Mouse (Mus musculus): ENCODE results near the gene Mcoln3. TPM values are rescaled to one million over a fixed set of nuclear protein-coding genes. Genes with fewer than 3 reads are reported as not detected.

The Mcoln3 gene
- polyA plus RNA-seq, 1 experiment from 2014 or later, result 4.8 TPM

DNA sequence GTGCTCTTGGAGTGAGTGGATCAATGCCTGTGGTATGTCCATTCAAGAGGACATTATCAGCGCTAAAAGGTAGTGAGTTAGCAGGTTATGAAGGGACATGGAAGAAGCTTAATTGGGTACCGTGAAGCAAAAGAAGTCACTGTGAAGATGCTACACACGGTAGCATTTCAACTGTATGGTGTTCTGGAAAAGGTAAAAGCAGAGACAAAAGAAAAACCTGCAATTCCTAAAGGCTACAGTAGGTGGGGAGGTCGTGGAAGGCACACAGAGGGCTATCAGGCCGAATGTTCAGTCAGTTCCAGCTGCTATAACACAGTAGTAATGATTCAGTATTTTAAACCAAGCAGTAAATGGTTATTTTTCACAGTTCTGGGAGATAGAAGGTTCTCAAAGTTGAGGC lies 28.3 kb downstream of the Mcoln3 start:
- H3K27me3 ChIP-seq (ENCODE audit: control insufficient read depth, insufficient read depth, low read length), result 0 out of 2 replicates have a peak, but pooled peaks cover 3% of the 10 kb centered on the region
- no peak overlapping the region for H3K4me2 ChIP-seq (ENCODE audit: low read depth, low read length, severe bottlenecking)
- WGBS, result 55% methylated on average over 5 of the region's 5 CpGs
- no peak for DNase-seq (ENCODE audit: low spot score)
- no peaks in the 10 kb centered on the region for H3K36me3 ChIP-seq (ENCODE audit: control insufficient read depth, insufficient read depth, low read length)
- H3K9me3 ChIP-seq (ENCODE audit: control insufficient read depth, low read length), result no peaks in the 10 kb centered on the region; the same call in 1 of the 2 replicates
- H3K27ac ChIP-seq (ENCODE audit: low read depth, low read length), result no peak overlapping the region
- H3K9ac ChIP-seq (ENCODE audit: low read length), result no peak overlapping the region
- no peak overlapping the region for H3K4me3 ChIP-seq (ENCODE audit: low read depth, low read length)
- H3K4me1 ChIP-seq (replicated peaks; ENCODE audit: control insufficient read depth, insufficient read depth, low read length), result peaks cover 4% of the 10 kb centered on the region; the same call in 1 of the 2 replicates
- no peak for ATAC-seq (replicated peaks; ENCODE audit: low FRiP score)

- Histone ChIP-seq H3K4me1 (replicated peaks; ENCODE audit: control insufficient read depth, insufficient read depth, low read length) (peaks cover 5% of the 10 kb centered on the region; the same call in 1 of the 2 replicates), H3K4me3 (ENCODE audit: low read depth, low read length) (no peak overlapping the region), H3K27ac (ENCODE audit: low read depth, low read length) (no peak overlapping the region), H3K36me3 (ENCODE audit: control insufficient read depth, insufficient read depth, low read length) (no peaks in the 10 kb centered on the region), H3K9me3 (ENCODE audit: control insufficient read depth, low read length) (no peaks in the 10 kb centered on the region; the same call in 1 of the 2 replicates), H3K9ac (ENCODE audit: low read length) (no peak overlapping the region), H3K4me2 (ENCODE audit: low read depth, low read length, severe bottlenecking) (no peak overlapping the region), H3K27me3 (ENCODE audit: control insufficient read depth, insufficient read depth, low read length) (0 out of 2 replicates have a peak, but pooled peaks cover 3% of the 10 kb centered on the region)
- DNase-seq (ENCODE audit: low spot score) (no peak), ATAC-seq (replicated peaks; ENCODE audit: low FRiP score) (no peak)
- 77% methylated on average over 5 of the region's 5 CpGs for WGBS
Measured at GRCm38 (mm10) chr3:146146131-146146530, 28.9 kb downstream of the Mcoln3 start.

GRCm38 (mm10) chr3:146149156-146150057 lies 32.2 kb downstream of the Mcoln3 start, which contains the start of gene Mcoln2:
Gene Mcoln2 (plus strand): TSS chr3:146149833.
- no peaks in the 10 kb centered on the region for H3K36me3 ChIP-seq (ENCODE audit: control insufficient read depth, insufficient read depth, low read length)

GRCm38 (mm10) chr3:146150058-146150400 lies 32.8 kb downstream of the Mcoln3 start:
- H3K27ac ChIP-seq (ENCODE audit: low read depth, low read length), result no peak overlapping the region
- 0 out of 2 replicates have a peak, but pooled peaks cover 6% of the 10 kb centered on the region for H3K27me3 ChIP-seq (ENCODE audit: control insufficient read depth, insufficient read depth, low read length)
- no peaks in the 10 kb centered on the region; the same call in 1 of the 2 replicates for H3K9me3 ChIP-seq (ENCODE audit: control insufficient read depth, low read length)
- H3K4me1 ChIP-seq (replicated peaks; ENCODE audit: control insufficient read depth, insufficient read depth, low read length), result peaks cover 5% of the 10 kb centered on the region; the same call in 1 of the 2 replicates
- H3K4me2 ChIP-seq (ENCODE audit: low read depth, low read length, severe bottlenecking), result peak overlapping the region; percentile 73
- ATAC-seq (replicated peaks; ENCODE audit: low FRiP score) (peak; percentile 60), DNase-seq (ENCODE audit: low spot score) (peak; percentile 58)
- under 1% methylated on average over 26 of the region's 26 CpGs for WGBS
- no peaks in the 10 kb centered on the region for H3K36me3 ChIP-seq (ENCODE audit: control insufficient read depth, insufficient read depth, low read length)
- peak overlapping the region; percentile 31 for H3K4me3 ChIP-seq (ENCODE audit: low read depth, low read length)
- peak overlapping the region; percentile 2; the same call in 1 of the 2 replicates for H3K9ac ChIP-seq (ENCODE audit: low read length)

More at GRCm38 (mm10) chr3:146149156-146150057, 32.2 kb downstream of the Mcoln3 start, which contains the start of gene Mcoln2:
- Histone ChIP-seq H3K4me2 (ENCODE audit: low read depth, low read length, severe bottlenecking) (peak within 1 kb of the TSS; percentile 73), H3K4me3 (ENCODE audit: low read depth, low read length) (peak within 1 kb of the TSS; percentile 31), H3K27ac (ENCODE audit: low read depth, low read length) (no peak within 1 kb of the TSS), H3K27me3 (ENCODE audit: control insufficient read depth, insufficient read depth, low read length) (0 out of 2 replicates have a peak, but pooled peaks cover 6% of the 10 kb centered on the region), H3K9ac (ENCODE audit: low read length) (peak within 1 kb of the TSS; percentile 2; the same call in 1 of the 2 replicates), H3K9me3 (ENCODE audit: control insufficient read depth, low read length) (no peaks in the 10 kb centered on the region; the same call in 1 of the 2 replicates), H3K4me1 (replicated peaks; ENCODE audit: control insufficient read depth, insufficient read depth, low read length) (peaks cover 5% of the 10 kb centered on the region; the same call in 1 of the 2 replicates)
- 12% methylated on average over 34 of the region's 34 CpGs for whole genome bisulfite sequencing
- ATAC-seq (replicated peaks; ENCODE audit: low FRiP score), result peak; percentile 49
- no peak for DNase-seq (ENCODE audit: low spot score)

DNA sequence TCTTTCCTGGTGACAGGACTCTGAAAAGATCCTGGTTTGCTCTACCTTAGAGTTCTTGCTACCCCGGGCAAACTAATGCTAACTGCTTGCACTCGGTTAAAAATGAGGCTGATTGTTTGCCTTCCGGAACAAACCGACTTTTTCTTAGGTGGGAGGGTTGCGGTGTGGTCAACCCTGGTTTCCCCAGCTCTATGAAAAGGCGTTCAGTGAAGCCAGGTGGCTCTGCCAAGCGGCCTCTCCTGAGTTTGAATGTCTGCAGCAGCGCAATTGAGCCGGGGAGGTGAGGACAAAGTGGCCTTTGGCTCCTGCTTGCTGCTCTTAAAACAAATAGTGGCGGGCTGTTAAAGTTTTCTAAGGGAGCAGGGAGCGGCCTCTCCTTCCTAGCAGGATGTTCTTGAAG lies 33.3 kb downstream of the Mcoln3 start:
- Histone ChIP-seq H3K9me3 (ENCODE audit: control insufficient read depth, low read length) (no peaks in the 10 kb centered on the region; the same call in 1 of the 2 replicates), H3K9ac (ENCODE audit: low read length) (no peak overlapping the region; the same call in 1 of the 2 replicates), H3K27me3 (ENCODE audit: control insufficient read depth, insufficient read depth, low read length) (0 out of 2 replicates have a peak, but pooled peaks cover 6% of the 10 kb centered on the region), H3K4me1 (replicated peaks; ENCODE audit: control insufficient read depth, insufficient read depth, low read length) (peaks cover 5% of the 10 kb centered on the region; the same call in 1 of the 2 replicates), H3K4me3 (ENCODE audit: low read depth, low read length) (peak overlapping the region; percentile 31; the same call in 1 of the 2 replicates), H3K27ac (ENCODE audit: low read depth, low read length) (no peak overlapping the region), H3K36me3 (ENCODE audit: control insufficient read depth, insufficient read depth, low read length) (no peaks in the 10 kb centered on the region), H3K4me2 (ENCODE audit: low read depth, low read length, severe bottlenecking) (peak overlapping the region; percentile 73; the same call in 1 of the 2 replicates)
- 37% methylated on average over 11 of the region's 11 CpGs for WGBS
- no peak for DNase-seq (ENCODE audit: low spot score)
- ATAC-seq (replicated peaks; ENCODE audit: low FRiP score), result no peak

DNA sequence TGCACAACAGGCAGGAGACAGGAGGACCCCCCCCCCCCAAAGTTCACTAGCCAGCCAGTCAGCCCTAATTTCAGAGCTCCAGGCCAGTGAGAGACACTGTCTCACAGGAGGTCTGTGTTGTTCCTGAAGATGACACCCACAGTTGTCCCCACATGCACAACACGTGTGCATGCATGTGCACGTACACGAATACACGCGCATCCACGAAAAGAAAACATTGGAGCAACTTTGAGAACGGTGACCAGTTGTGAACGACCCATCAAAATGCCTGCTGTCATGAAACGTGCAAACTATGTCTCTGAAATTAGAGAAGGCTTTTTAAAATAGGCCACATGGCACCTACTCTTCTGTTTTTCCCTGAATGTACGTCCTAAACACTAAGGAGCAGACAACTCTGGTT lies 34.1 kb downstream of the Mcoln3 start:
- Histone ChIP-seq H3K9ac (ENCODE audit: low read length) (no peak overlapping the region), H3K4me1 (replicated peaks; ENCODE audit: control insufficient read depth, insufficient read depth, low read length) (peaks cover 5% of the 10 kb centered on the region; the same call in 1 of the 2 replicates), H3K36me3 (ENCODE audit: control insufficient read depth, insufficient read depth, low read length) (no peaks in the 10 kb centered on the region), H3K27ac (ENCODE audit: low read depth, low read length) (no peak overlapping the region), H3K9me3 (ENCODE audit: control insufficient read depth, low read length) (no peaks in the 10 kb centered on the region), H3K27me3 (ENCODE audit: control insufficient read depth, insufficient read depth, low read length) (0 out of 2 replicates have a peak, but pooled peaks cover 6% of the 10 kb centered on the region), H3K4me2 (ENCODE audit: low read depth, low read length, severe bottlenecking) (no peak overlapping the region), H3K4me3 (ENCODE audit: low read depth, low read length) (no peak overlapping the region)
- 95% methylated on average over 10 of the region's 10 CpGs for WGBS
- ATAC-seq (replicated peaks; ENCODE audit: low FRiP score) (no peak), DNase-seq (ENCODE audit: low spot score) (no peak)

DNA sequence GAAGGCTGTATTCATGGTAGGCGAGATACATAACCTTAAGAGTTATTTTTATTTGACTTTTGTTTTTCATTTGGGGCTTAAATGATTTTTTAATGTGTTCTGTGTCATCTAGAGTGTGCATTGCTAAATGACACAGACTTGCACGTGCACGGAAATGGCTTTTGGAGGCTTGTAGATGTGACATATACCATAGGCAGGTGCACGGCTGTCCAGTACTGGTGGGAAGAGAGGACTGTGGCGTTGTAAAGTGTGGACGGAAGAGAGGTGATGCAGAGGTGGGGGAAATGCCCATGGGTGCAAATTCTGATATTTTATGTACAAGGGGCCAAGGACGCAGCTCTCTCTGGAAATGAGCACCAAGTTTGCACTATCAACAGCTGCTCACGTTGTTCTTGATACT lies 34.5 kb downstream of the Mcoln3 start:
- ATAC-seq (replicated peaks; ENCODE audit: low FRiP score), result no peak
- Histone ChIP-seq H3K9ac (ENCODE audit: low read length) (no peak overlapping the region), H3K4me2 (ENCODE audit: low read depth, low read length, severe bottlenecking) (no peak overlapping the region), H3K36me3 (ENCODE audit: control insufficient read depth, insufficient read depth, low read length) (no peaks in the 10 kb centered on the region), H3K4me3 (ENCODE audit: low read depth, low read length) (no peak overlapping the region), H3K4me1 (replicated peaks; ENCODE audit: control insufficient read depth, insufficient read depth, low read length) (peaks cover 5% of the 10 kb centered on the region; the same call in 1 of the 2 replicates), H3K27ac (ENCODE audit: low read depth, low read length) (no peak overlapping the region), H3K27me3 (ENCODE audit: control insufficient read depth, insufficient read depth, low read length) (0 out of 2 replicates have a peak, but pooled peaks cover 6% of the 10 kb centered on the region), H3K9me3 (ENCODE audit: control insufficient read depth, low read length) (no peaks in the 10 kb centered on the region)
- 90% methylated on average over 8 of the region's 8 CpGs for WGBS
- DNase-seq (ENCODE audit: low spot score), result no peak

DNA sequence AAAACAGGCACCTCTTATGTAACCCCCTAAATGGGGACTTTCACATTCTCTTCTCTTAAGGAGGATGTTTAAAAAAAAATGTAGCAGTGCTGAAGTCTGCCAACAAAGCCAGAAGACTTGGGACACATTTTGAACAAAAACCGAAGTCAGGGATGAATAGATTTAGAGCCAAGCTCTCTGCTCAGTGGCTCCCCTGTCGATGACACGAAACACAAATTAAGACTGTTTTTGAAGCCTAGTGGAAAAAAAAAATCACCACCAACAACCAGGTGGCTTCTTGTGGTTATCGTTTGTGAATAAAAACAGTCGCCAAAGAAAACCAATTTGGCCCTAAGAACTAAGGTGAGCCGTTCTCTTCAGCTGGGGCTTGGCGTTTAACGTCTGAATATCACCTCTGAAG lies 35.1 kb downstream of the Mcoln3 start:
- H3K27me3 ChIP-seq (ENCODE audit: control insufficient read depth, insufficient read depth, low read length), result 0 out of 2 replicates have a peak, but pooled peaks cover 6% of the 10 kb centered on the region

More for the DNA sequence above, 35.1 kb downstream of the Mcoln3 start:
- Histone ChIP-seq H3K27ac (ENCODE audit: low read depth, low read length) (no peak overlapping the region), H3K36me3 (ENCODE audit: control insufficient read depth, insufficient read depth, low read length) (no peaks in the 10 kb centered on the region), H3K4me1 (replicated peaks; ENCODE audit: control insufficient read depth, insufficient read depth, low read length) (peaks cover 5% of the 10 kb centered on the region; the same call in 1 of the 2 replicates), H3K9me3 (ENCODE audit: control insufficient read depth, low read length) (no peaks in the 10 kb centered on the region), H3K9ac (ENCODE audit: low read length) (no peak overlapping the region), H3K4me3 (ENCODE audit: low read depth, low read length) (no peak overlapping the region), H3K4me2 (ENCODE audit: low read depth, low read length, severe bottlenecking) (no peak overlapping the region)
- DNase-seq (ENCODE audit: low spot score), result no peak
- 91% methylated on average over 8 of the region's 8 CpGs for WGBS
- ATAC-seq (replicated peaks; ENCODE audit: low FRiP score), result no peak
